Mouse (Mus musculus): ENCODE data around the gene Miox. TPM values are rescaled to one million over a fixed set of nuclear protein-coding genes. Genes with fewer than 3 reads are reported as not detected.

Gene Miox
- polyA plus RNA-seq, 1 experiment = 0.04 TPM

DNA sequence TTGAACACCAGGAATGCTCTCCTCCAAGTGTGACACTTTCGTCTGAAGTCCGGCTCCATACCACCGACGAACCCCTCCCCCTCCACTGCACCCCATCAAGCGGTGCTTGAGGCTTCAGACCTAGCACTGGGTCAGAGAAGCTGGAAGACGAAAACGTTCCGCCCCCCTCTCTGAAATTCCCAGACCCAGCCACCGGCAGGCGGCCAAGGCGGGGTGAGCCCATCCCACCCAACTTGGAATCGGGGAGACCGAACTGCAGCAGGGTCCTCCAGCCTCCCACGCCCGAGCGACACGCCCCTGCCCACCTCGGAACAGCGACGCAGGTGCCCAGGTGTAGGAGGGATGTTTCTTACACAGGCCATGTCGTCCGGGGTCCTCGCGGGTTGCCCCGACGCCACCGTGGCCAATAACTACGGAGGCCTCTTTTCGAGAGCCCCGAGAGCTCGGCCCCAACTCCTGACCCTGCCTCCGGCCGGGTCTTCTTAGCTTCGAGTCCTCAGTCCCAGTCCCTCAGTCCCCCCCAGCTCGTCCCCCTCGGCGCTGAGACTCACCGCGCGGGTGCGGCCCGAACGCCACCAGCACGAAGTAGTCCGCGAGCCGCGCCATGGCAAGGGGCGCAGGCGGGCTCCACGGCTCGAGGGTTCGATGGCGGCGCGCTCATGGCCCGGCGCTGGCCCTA, 19.5 kb upstream of the Miox start:
- peak overlapping the region; percentile 72 for H3ac ChIP-seq (ENCODE audit: control insufficient read depth, insufficient read length)

DNA sequence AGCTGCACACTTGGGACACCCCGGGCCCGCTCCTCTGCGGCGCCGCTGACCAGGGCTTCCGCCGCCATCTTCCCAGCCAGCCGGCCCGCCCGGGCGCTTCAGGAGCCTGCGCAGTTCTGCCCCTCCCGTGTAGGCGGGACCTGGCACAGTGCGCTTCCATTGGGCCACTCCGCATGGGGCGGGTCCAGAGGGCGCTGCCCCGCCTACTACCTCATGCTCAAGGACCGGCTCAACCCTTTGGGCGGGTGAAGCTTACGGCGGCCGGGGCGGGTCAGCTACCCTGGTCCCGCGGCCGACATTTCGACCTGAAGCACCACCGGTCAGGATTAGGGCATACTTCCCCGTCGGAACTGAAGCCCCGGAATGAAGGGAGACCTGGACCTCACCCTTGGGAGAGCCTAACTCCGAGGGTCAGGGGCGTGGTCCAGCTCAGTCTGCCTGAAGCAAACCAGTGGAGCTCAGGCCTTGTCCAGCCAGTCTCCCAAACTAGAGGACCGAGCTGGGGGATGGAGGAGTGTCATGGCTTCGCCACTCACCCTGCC, 18.9 kb upstream of the Miox start, which contains the start of gene Sbf1:
TSS of gene Sbf1 (minus strand) at position 122 of the 542 bp plus-strand sequence.
- Histone ChIP-seq H3K27me3 (ENCODE audit: control insufficient read depth, insufficient read depth, insufficient read length) (no peaks in the 10 kb centered on the region), H3K36me3 (ENCODE audit: control insufficient read depth, insufficient read depth) (no peaks in the 10 kb centered on the region), H3ac (ENCODE audit: control insufficient read depth, insufficient read length) (peak within 1 kb of the TSS; percentile 72), H3K79me2 (ENCODE audit: control insufficient read depth, insufficient read depth) (peaks cover 47% of the 10 kb centered on the region), H3K4me2 (ENCODE audit: low read depth) (peak within 1 kb of the TSS; percentile 86), H3K4me3 (peak within 1 kb of the TSS; percentile 76)
- TF ChIP-seq REST (IDR thresholded peaks at IDR 0.05; ENCODE audit: insufficient read depth, insufficient read length) (peak; percentile 0), SRF (IDR thresholded peaks at IDR 0.05; ENCODE audit: control insufficient read depth, insufficient read length, low read depth) (peak; percentile 69), MAX (IDR thresholded peaks at IDR 0.05; ENCODE audit: low read depth) (no peak), E2F4 (IDR thresholded peaks at IDR 0.05; ENCODE audit: insufficient read depth) (peak; percentile 21), POLR2AphosphoS2 (IDR thresholded peaks at IDR 0.05; ENCODE audit: insufficient read length, low read depth) (peak; percentile 79), POLR2A (IDR thresholded peaks at IDR 0.05; ENCODE audit: insufficient read length, low read depth) (peak; percentile 88)

More for the DNA sequence above, 19.5 kb upstream of the Miox start:
- Histone ChIP-seq H3K4me2 (ENCODE audit: low read depth) (peak overlapping the region; percentile 86), H3K36me3 (ENCODE audit: control insufficient read depth, insufficient read depth) (no peaks in the 10 kb centered on the region), H3K79me2 (ENCODE audit: control insufficient read depth, insufficient read depth) (peaks cover 53% of the 10 kb centered on the region), H3K27me3 (ENCODE audit: control insufficient read depth, insufficient read depth, insufficient read length) (no peaks in the 10 kb centered on the region), H3K4me3 (peak overlapping the region; percentile 76)
- TF ChIP-seq POLR2A (IDR thresholded peaks at IDR 0.05; ENCODE audit: insufficient read length, low read depth) = no peak
- TF ChIP-seq MYOD1 (IDR thresholded peaks at IDR 0.05; ENCODE audit: control insufficient read depth in 1 of 3, insufficient read length in 2 of 3, low read depth in 2 of 3) = peak in 1 of 3 experiments; percentile 32
- TF ChIP-seq CEBPB (IDR thresholded peaks at IDR 0.05; ENCODE audit: insufficient read depth, poor library complexity, severe bottlenecking) = no peak

DNA sequence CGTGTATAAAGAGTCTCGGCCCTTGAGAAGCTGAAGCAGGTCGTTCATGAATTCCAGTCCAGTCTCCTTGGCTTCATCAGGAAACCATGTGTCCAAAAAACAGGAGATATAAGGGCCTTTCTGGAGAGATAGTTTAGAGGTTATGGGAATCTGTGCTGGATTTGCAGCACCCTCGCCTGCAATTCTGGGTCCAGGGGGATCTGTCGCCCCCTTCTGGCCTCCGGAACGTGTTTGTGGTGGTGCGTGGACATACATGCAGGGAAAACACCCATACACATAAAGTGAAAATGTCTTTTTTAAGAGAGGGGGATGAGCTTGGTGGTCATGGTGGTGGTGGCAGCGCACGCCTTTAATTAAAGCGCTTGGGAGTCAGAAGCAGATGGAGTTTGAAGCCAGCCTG, 18.1 kb upstream of the Miox start:
- Histone ChIP-seq H3ac (ENCODE audit: control insufficient read depth, insufficient read length) (no peak overlapping the region), H3K4me2 (ENCODE audit: low read depth) (no peak overlapping the region), H3K4me3 (peak overlapping the region; percentile 76), H3K79me2 (ENCODE audit: control insufficient read depth, insufficient read depth) (peaks cover 38% of the 10 kb centered on the region), H3K27me3 (ENCODE audit: control insufficient read depth, insufficient read depth, insufficient read length) (no peaks in the 10 kb centered on the region), H3K36me3 (ENCODE audit: control insufficient read depth, insufficient read depth) (no peaks in the 10 kb centered on the region)
- TF ChIP-seq MYOG (IDR thresholded peaks at IDR 0.05; ENCODE audit: control insufficient read depth in 1 of 3, insufficient read depth in 1 of 3, insufficient read length in 2 of 3, low read depth in 2 of 3) (no peak), E2F4 (IDR thresholded peaks at IDR 0.05; ENCODE audit: insufficient read depth) (no peak), USF1 (IDR thresholded peaks at IDR 0.05; ENCODE audit: low read depth) (no peak), REST (IDR thresholded peaks at IDR 0.05; ENCODE audit: insufficient read depth, insufficient read length) (no peak), SRF (IDR thresholded peaks at IDR 0.05; ENCODE audit: control insufficient read depth, insufficient read length, low read depth) (no peak), POLR2A (IDR thresholded peaks at IDR 0.05; ENCODE audit: insufficient read length, low read depth) (no peak), TCF3 (IDR thresholded peaks at IDR 0.05; ENCODE audit: insufficient read length, low read depth) (no peak), CEBPB (IDR thresholded peaks at IDR 0.05; ENCODE audit: insufficient read depth, poor library complexity, severe bottlenecking) (no peak), TCF12 (IDR thresholded peaks at IDR 0.05; ENCODE audit: insufficient read depth, poor library complexity, severe bottlenecking) (no peak)

DNA sequence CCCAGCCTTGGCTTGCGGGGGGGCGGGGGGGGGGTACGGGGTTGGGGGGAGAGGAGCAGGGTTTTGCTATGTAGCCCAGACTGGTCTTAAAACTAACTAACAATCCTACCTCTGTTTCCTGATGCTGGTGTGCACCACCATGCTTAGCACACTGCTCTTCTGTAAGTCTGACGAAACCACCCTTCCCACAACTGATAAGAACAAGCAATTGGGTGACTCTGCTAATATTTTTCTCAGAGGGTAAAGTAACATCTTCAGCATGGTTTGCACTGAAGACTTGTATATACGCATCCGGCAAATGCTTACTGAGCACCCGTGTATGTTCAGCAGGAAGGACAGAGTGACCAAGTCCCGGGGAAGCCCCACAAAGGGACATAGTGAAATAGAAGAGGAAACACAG, 12.9 kb upstream of the Miox start:
- no peak for TF ChIP-seq E2F4 (IDR thresholded peaks at IDR 0.05; ENCODE audit: insufficient read depth)
- no peak for TF ChIP-seq MYOG (IDR thresholded peaks at IDR 0.05; ENCODE audit: control insufficient read depth in 1 of 3, insufficient read depth in 1 of 3, insufficient read length in 2 of 3, low read depth in 2 of 3)
- no peak for TF ChIP-seq USF1 (IDR thresholded peaks at IDR 0.05; ENCODE audit: low read depth)
- no peak for TF ChIP-seq POLR2A (IDR thresholded peaks at IDR 0.05; ENCODE audit: insufficient read length, low read depth)
- TF ChIP-seq MAX (IDR thresholded peaks at IDR 0.05; ENCODE audit: low read depth) = no peak
- TF ChIP-seq TCF12 (IDR thresholded peaks at IDR 0.05; ENCODE audit: insufficient read depth, poor library complexity, severe bottlenecking) = no peak
- no peak for TF ChIP-seq REST (IDR thresholded peaks at IDR 0.05; ENCODE audit: insufficient read depth, insufficient read length)
- TF ChIP-seq CEBPB (IDR thresholded peaks at IDR 0.05; ENCODE audit: insufficient read depth, poor library complexity, severe bottlenecking) = no peak
- TF ChIP-seq POLR2AphosphoS2 (IDR thresholded peaks at IDR 0.05; ENCODE audit: insufficient read length, low read depth) = no peak
- no peak for TF ChIP-seq SRF (IDR thresholded peaks at IDR 0.05; ENCODE audit: control insufficient read depth, insufficient read length, low read depth)
- TF ChIP-seq TCF3 (IDR thresholded peaks at IDR 0.05; ENCODE audit: insufficient read length, low read depth) = no peak
- TF ChIP-seq MYOD1 (IDR thresholded peaks at IDR 0.05; ENCODE audit: control insufficient read depth in 1 of 3, insufficient read length in 2 of 3, low read depth in 2 of 3) = no peak
- no peak overlapping the region for H3K4me3 ChIP-seq
- H3K4me2 ChIP-seq (ENCODE audit: low read depth) = no peak overlapping the region

More for the DNA sequence above, 12.9 kb upstream of the Miox start:
- H3K36me3 ChIP-seq (ENCODE audit: control insufficient read depth, insufficient read depth) = no peaks in the 10 kb centered on the region
- H3K27me3 ChIP-seq (ENCODE audit: control insufficient read depth, insufficient read depth, insufficient read length) = no peaks in the 10 kb centered on the region
- no peaks in the 10 kb centered on the region for H3K79me2 ChIP-seq (ENCODE audit: control insufficient read depth, insufficient read depth)
- no peak overlapping the region for H3ac ChIP-seq (ENCODE audit: control insufficient read depth, insufficient read length)
